Mouse (Mus musculus): ENCODE results near the gene Hmgb4. TPM values are rescaled to one million over a fixed set of nuclear protein-coding genes. Genes with fewer than 3 reads are reported as not detected.

Gene Hmgb4
- polyA plus RNA-seq (2014; fragmentation: Nextera tagmentation; extraction: Ambion mirVana): not detected in 2 replicates

GRCm38 (mm10) chr4:128260907-128261560 lies at the start of gene Hmgb4:
Gene Hmgb4 (minus strand): TSS chr4:128260957.
- no peaks in the 10 kb centered on the region for H3K27me3 ChIP-seq (replicated peaks; ENCODE audit: control insufficient read depth, insufficient read depth, low read length)
- DNase-seq (ENCODE audit: low spot score): no peak
- H3K4me1 ChIP-seq (replicated peaks; ENCODE audit: control insufficient read depth, insufficient read depth, low read length): no peaks in the 10 kb centered on the region
- no peak within 1 kb of the TSS for H3K9ac ChIP-seq (ENCODE audit: low read length)
- H3K27ac ChIP-seq (ENCODE audit: low read depth): no peak within 1 kb of the TSS
- no peak for ATAC-seq (replicated peaks; ENCODE audit: low FRiP score, low TSS enrichment, low read depth)
- no peak within 1 kb of the TSS for H3K4me2 ChIP-seq (ENCODE audit: low read length)
- no peaks in the 10 kb centered on the region for H3K9me3 ChIP-seq (ENCODE audit: control insufficient read depth, low read length)
- H3K36me3 ChIP-seq (ENCODE audit: control insufficient read depth, insufficient read depth, low read length): no peaks in the 10 kb centered on the region
- no peak within 1 kb of the TSS for H3K4me3 ChIP-seq (ENCODE audit: low read depth, low read length)
- WGBS: 71% methylated on average over 8 of the region's 8 CpGs

- ATAC-seq (replicated peaks; ENCODE audit: low FRiP score, low TSS enrichment, low read depth): no peak
- Histone ChIP-seq H3K4me2 (ENCODE audit: low read length) (no peak overlapping the region), H3K36me3 (ENCODE audit: control insufficient read depth, insufficient read depth, low read length) (no peaks in the 10 kb centered on the region), H3K9ac (ENCODE audit: low read length) (no peak overlapping the region), H3K9me3 (ENCODE audit: control insufficient read depth, low read length) (no peaks in the 10 kb centered on the region), H3K4me3 (ENCODE audit: low read depth, low read length) (no peak overlapping the region), H3K27ac (ENCODE audit: low read depth) (no peak overlapping the region), H3K4me1 (replicated peaks; ENCODE audit: control insufficient read depth, insufficient read depth, low read length) (no peaks in the 10 kb centered on the region), H3K27me3 (replicated peaks; ENCODE audit: control insufficient read depth, insufficient read depth, low read length) (no peaks in the 10 kb centered on the region)
- WGBS: 85% methylated on average over 8 of the region's 8 CpGs
- no peak for DNase-seq (ENCODE audit: low spot score)
These were observed 45.3 kb upstream of the Hmgb4 start for GRCm38 (mm10) chr4:128306011-128306410.

GRCm38 (mm10) chr4:128304049-128304448 lies 43.3 kb upstream of the Hmgb4 start:
- 81% methylated on average over 8 of the region's 8 CpGs for WGBS
- no peaks in the 10 kb centered on the region for H3K27me3 ChIP-seq (replicated peaks; ENCODE audit: control insufficient read depth, insufficient read depth, low read length)
- no peaks in the 10 kb centered on the region for H3K4me1 ChIP-seq (replicated peaks; ENCODE audit: control insufficient read depth, insufficient read depth, low read length)
- H3K4me2 ChIP-seq (ENCODE audit: low read length): no peak overlapping the region
- H3K36me3 ChIP-seq (ENCODE audit: control insufficient read depth, insufficient read depth, low read length): no peaks in the 10 kb centered on the region
- no peak overlapping the region for H3K4me3 ChIP-seq (ENCODE audit: low read depth, low read length)
- no peaks in the 10 kb centered on the region for H3K9me3 ChIP-seq (ENCODE audit: control insufficient read depth, low read length)
- H3K27ac ChIP-seq (ENCODE audit: low read depth): no peak overlapping the region
- ATAC-seq (replicated peaks; ENCODE audit: low FRiP score, low TSS enrichment, low read depth) (no peak), DNase-seq (ENCODE audit: low spot score) (no peak)
- no peak overlapping the region for H3K9ac ChIP-seq (ENCODE audit: low read length)

GRCm38 (mm10) chr4:128288095-128288494 lies 27.3 kb upstream of the Hmgb4 start:
- DNase-seq (ENCODE audit: low spot score) (no peak), ATAC-seq (replicated peaks; ENCODE audit: low FRiP score, low TSS enrichment, low read depth) (no peak)
- no peak overlapping the region for H3K9ac ChIP-seq (ENCODE audit: low read length)
- H3K4me1 ChIP-seq (replicated peaks; ENCODE audit: control insufficient read depth, insufficient read depth, low read length): no peaks in the 10 kb centered on the region
- WGBS: 59% methylated on average over 7 of the region's 7 CpGs
- no peaks in the 10 kb centered on the region for H3K27me3 ChIP-seq (replicated peaks; ENCODE audit: control insufficient read depth, insufficient read depth, low read length)
- no peak overlapping the region for H3K27ac ChIP-seq (ENCODE audit: low read depth)
- no peak overlapping the region for H3K4me3 ChIP-seq (ENCODE audit: low read depth, low read length)
- no peaks in the 10 kb centered on the region for H3K9me3 ChIP-seq (ENCODE audit: control insufficient read depth, low read length)
- no peaks in the 10 kb centered on the region for H3K36me3 ChIP-seq (ENCODE audit: control insufficient read depth, insufficient read depth, low read length)
- H3K4me2 ChIP-seq (ENCODE audit: low read length): no peak overlapping the region

- Histone ChIP-seq H3K27me3 (replicated peaks; ENCODE audit: control insufficient read depth, insufficient read depth, low read length) (no peaks in the 10 kb centered on the region), H3K4me3 (ENCODE audit: low read depth, low read length) (no peak overlapping the region), H3K9me3 (ENCODE audit: control insufficient read depth, low read length) (no peaks in the 10 kb centered on the region), H3K36me3 (ENCODE audit: control insufficient read depth, insufficient read depth, low read length) (no peaks in the 10 kb centered on the region), H3K4me2 (ENCODE audit: low read length) (no peak overlapping the region), H3K4me1 (replicated peaks; ENCODE audit: control insufficient read depth, insufficient read depth, low read length) (no peaks in the 10 kb centered on the region), H3K27ac (ENCODE audit: low read depth) (no peak overlapping the region), H3K9ac (ENCODE audit: low read length) (no peak overlapping the region)
- no peak for DNase-seq (ENCODE audit: low spot score)
- WGBS: 63% methylated on average over 1 of the region's 1 CpGs
- ATAC-seq (replicated peaks; ENCODE audit: low FRiP score, low TSS enrichment, low read depth): no peak
These were observed 24.3 kb upstream of the Hmgb4 start for GRCm38 (mm10) chr4:128285009-128285408.

GRCm38 (mm10) chr4:128275586-128275985 lies 14.8 kb upstream of the Hmgb4 start:
- 80% methylated on average over 6 of the region's 6 CpGs for WGBS
- Histone ChIP-seq H3K9ac (ENCODE audit: low read length) (no peak overlapping the region), H3K27ac (ENCODE audit: low read depth) (no peak overlapping the region), H3K4me3 (ENCODE audit: low read depth, low read length) (no peak overlapping the region), H3K9me3 (ENCODE audit: control insufficient read depth, low read length) (no peaks in the 10 kb centered on the region), H3K27me3 (replicated peaks; ENCODE audit: control insufficient read depth, insufficient read depth, low read length) (no peaks in the 10 kb centered on the region), H3K4me2 (ENCODE audit: low read length) (no peak overlapping the region), H3K4me1 (replicated peaks; ENCODE audit: control insufficient read depth, insufficient read depth, low read length) (peaks cover 6% of the 10 kb centered on the region; the same call in 1 of the 2 replicates), H3K36me3 (ENCODE audit: control insufficient read depth, insufficient read depth, low read length) (no peaks in the 10 kb centered on the region)
- ATAC-seq (replicated peaks; ENCODE audit: low FRiP score, low TSS enrichment, low read depth): no peak
- DNase-seq (ENCODE audit: low spot score): no peak

- Histone ChIP-seq H3K27ac (ENCODE audit: low read depth) (no peak overlapping the region), H3K4me1 (replicated peaks; ENCODE audit: control insufficient read depth, insufficient read depth, low read length) (peaks cover 11% of the 10 kb centered on the region; the same call in 1 of the 2 replicates), H3K4me3 (ENCODE audit: low read depth, low read length) (no peak overlapping the region), H3K9ac (ENCODE audit: low read length) (no peak overlapping the region), H3K9me3 (ENCODE audit: control insufficient read depth, low read length) (no peaks in the 10 kb centered on the region), H3K4me2 (ENCODE audit: low read length) (no peak overlapping the region), H3K36me3 (ENCODE audit: control insufficient read depth, insufficient read depth, low read length) (no peaks in the 10 kb centered on the region), H3K27me3 (replicated peaks; ENCODE audit: control insufficient read depth, insufficient read depth, low read length) (no peaks in the 10 kb centered on the region)
- WGBS: 74% methylated on average over 5 of the region's 5 CpGs
- DNase-seq (ENCODE audit: low spot score) (no peak), ATAC-seq (replicated peaks; ENCODE audit: low FRiP score, low TSS enrichment, low read depth) (no peak)
These were observed 14.4 kb upstream of the Hmgb4 start for GRCm38 (mm10) chr4:128275116-128275515.

- Histone ChIP-seq H3K27ac (ENCODE audit: low read depth) (no peak overlapping the region), H3K9ac (ENCODE audit: low read length) (no peak overlapping the region), H3K4me1 (replicated peaks; ENCODE audit: control insufficient read depth, insufficient read depth, low read length) (peaks cover 18% of the 10 kb centered on the region), H3K4me3 (ENCODE audit: low read depth, low read length) (no peak overlapping the region), H3K27me3 (replicated peaks; ENCODE audit: control insufficient read depth, insufficient read depth, low read length) (no peaks in the 10 kb centered on the region), H3K4me2 (ENCODE audit: low read length) (no peak overlapping the region), H3K36me3 (ENCODE audit: control insufficient read depth, insufficient read depth, low read length) (no peaks in the 10 kb centered on the region), H3K9me3 (ENCODE audit: control insufficient read depth, low read length) (no peaks in the 10 kb centered on the region)
- no peak for DNase-seq (ENCODE audit: low spot score)
- 47% methylated on average over 11 of the region's 11 CpGs for WGBS
- no peak for ATAC-seq (replicated peaks; ENCODE audit: low FRiP score, low TSS enrichment, low read depth)
These were observed 12.4 kb upstream of the Hmgb4 start for GRCm38 (mm10) chr4:128273146-128273545.

- no peaks in the 10 kb centered on the region for H3K27me3 ChIP-seq (replicated peaks; ENCODE audit: control insufficient read depth, insufficient read depth, low read length)
- no peak overlapping the region for H3K4me3 ChIP-seq (ENCODE audit: low read depth, low read length)
- DNase-seq (ENCODE audit: low spot score): no peak
- no peak overlapping the region for H3K9ac ChIP-seq (ENCODE audit: low read length)
- H3K27ac ChIP-seq (ENCODE audit: low read depth): no peak overlapping the region
- H3K9me3 ChIP-seq (ENCODE audit: control insufficient read depth, low read length): no peaks in the 10 kb centered on the region
- H3K4me2 ChIP-seq (ENCODE audit: low read length): no peak overlapping the region
- H3K4me1 ChIP-seq (replicated peaks; ENCODE audit: control insufficient read depth, insufficient read depth, low read length): peaks cover 18% of the 10 kb centered on the region
- 65% methylated on average over 6 of the region's 6 CpGs for WGBS
- H3K36me3 ChIP-seq (ENCODE audit: control insufficient read depth, insufficient read depth, low read length): no peaks in the 10 kb centered on the region
- ATAC-seq (replicated peaks; ENCODE audit: low FRiP score, low TSS enrichment, low read depth): no peak
These were observed 11.7 kb upstream of the Hmgb4 start for GRCm38 (mm10) chr4:128272501-128272900.

All from intestine, embryonic 14.5 days (tissue).